Mouse (Mus musculus): Measurements from ENCODE around the gene Oxsr1. TPM values are rescaled to one million over a fixed set of nuclear protein-coding genes. Genes with fewer than 3 reads are reported as not detected.
"Not testable (repeated sequence)": the region's sequence is repeated elsewhere in the genome, so short reads cannot be mapped to it uniquely, and the experiment has no call there.

Oxsr1 gene
- polyA plus RNA-seq, 1 experiment from 2014 or later = 3.8 TPM

DNA sequence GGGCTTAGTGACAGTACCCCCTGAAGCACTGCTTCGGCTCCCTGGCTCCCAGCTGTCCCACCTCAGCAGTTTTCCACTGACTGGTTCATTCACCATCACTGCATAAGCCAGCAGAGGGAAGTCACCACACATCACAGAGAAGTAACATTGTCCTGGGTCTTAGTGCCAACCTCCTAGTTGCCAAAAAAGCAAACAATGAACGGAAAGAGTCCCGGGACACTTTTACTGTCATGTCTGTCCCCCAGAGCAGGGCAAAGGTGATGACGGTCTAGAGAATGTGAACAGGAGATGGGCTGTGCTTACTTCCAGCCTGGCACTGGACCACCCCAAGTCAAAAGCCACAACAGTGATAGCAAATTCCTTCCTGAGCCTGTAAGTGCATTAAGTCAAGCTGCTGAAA lies 83.4 kb downstream of the Oxsr1 start:
- H3K36me3 ChIP-seq (replicated peaks; ENCODE audit: insufficient read depth, low read length) = peaks cover 30% of the 10 kb centered on the region
- no peaks in the 10 kb centered on the region for H3K9me3 ChIP-seq (ENCODE audit: low read length)
- no peaks in the 10 kb centered on the region for H3K4me1 ChIP-seq (ENCODE audit: insufficient read depth)
- no peak for DNase-seq
- no peak for ATAC-seq
- no peaks in the 10 kb centered on the region for H3K27me3 ChIP-seq (ENCODE audit: insufficient read depth, low read length)
- TF ChIP-seq EP300 (IDR thresholded peaks at IDR 0.05; ENCODE audit: low read depth) (no peak), CTCF (IDR thresholded peaks at IDR 0.05; ENCODE audit: low read depth) (no peak)
- H3K9ac ChIP-seq (replicated peaks) = no peak overlapping the region
- H3K4me3 ChIP-seq (ENCODE audit: low read depth, low read length) = no peak overlapping the region
- WGBS (ENCODE audit: insufficient replicate concordance) = 90% methylated on average over 4 of the region's 4 CpGs
- no peak overlapping the region for H3K4me2 ChIP-seq (ENCODE audit: low read depth, low read length)
- no peak overlapping the region for H3K27ac ChIP-seq (ENCODE audit: low read depth)

DNA sequence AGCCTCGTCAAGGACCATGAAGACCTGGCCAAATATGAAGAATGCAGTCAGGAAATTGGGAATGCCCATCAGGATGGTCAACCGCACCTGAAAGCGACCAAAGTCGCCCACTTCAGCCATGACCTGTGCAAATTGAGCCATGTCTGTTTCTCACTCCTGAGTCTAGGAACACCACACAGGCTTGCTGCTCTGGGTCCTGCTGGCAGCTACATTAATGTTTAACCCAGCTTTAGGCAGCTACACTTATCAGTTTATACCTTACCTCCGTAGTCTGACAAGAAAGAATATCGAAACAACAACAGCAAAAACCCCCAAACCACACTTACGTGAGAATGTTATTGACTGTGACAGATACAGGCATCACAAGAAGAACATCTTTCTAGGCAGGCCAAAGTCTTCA lies 90.7 kb downstream of the Oxsr1 start:
- peaks cover 8% of the 10 kb centered on the region; the same call in 1 of the 2 replicates for H3K4me1 ChIP-seq (ENCODE audit: insufficient read depth)
- no peaks in the 10 kb centered on the region for H3K9me3 ChIP-seq (ENCODE audit: low read length)
- 68% methylated on average over 7 of the region's 7 CpGs for WGBS (ENCODE audit: insufficient replicate concordance)
- TF ChIP-seq EP300 (IDR thresholded peaks at IDR 0.05; ENCODE audit: low read depth) = peak; percentile 16; the same call in 1 of the 2 replicates
- TF ChIP-seq CTCF (IDR thresholded peaks at IDR 0.05; ENCODE audit: low read depth) = no peak
- no peak overlapping the region for H3K9ac ChIP-seq (replicated peaks)
- H3K27me3 ChIP-seq (ENCODE audit: insufficient read depth, low read length) = no peaks in the 10 kb centered on the region
- no peak overlapping the region for H3K27ac ChIP-seq (ENCODE audit: low read depth)
- H3K36me3 ChIP-seq (replicated peaks; ENCODE audit: insufficient read depth, low read length) = no peaks in the 10 kb centered on the region
- DNase-seq = no peak
- peak overlapping the region; percentile 13; the same call in 1 of the 2 replicates for H3K4me3 ChIP-seq (ENCODE audit: low read depth, low read length)
- peak overlapping the region; percentile 60 for H3K4me2 ChIP-seq (ENCODE audit: low read depth, low read length)
- peak; percentile 44; the same call in 1 of the 2 replicates for ATAC-seq

GRCm38 (mm10) chr9:119230829-119231228 lies 91.4 kb downstream of the Oxsr1 start:
- H3K9ac ChIP-seq (replicated peaks) = no peak overlapping the region
- H3K4me1 ChIP-seq (ENCODE audit: insufficient read depth) = peaks cover 8% of the 10 kb centered on the region; the same call in 1 of the 2 replicates
- TF ChIP-seq CTCF (IDR thresholded peaks at IDR 0.05; ENCODE audit: low read depth) = no peak
- TF ChIP-seq EP300 (IDR thresholded peaks at IDR 0.05; ENCODE audit: low read depth) = no peak
- no peaks in the 10 kb centered on the region for H3K27me3 ChIP-seq (ENCODE audit: insufficient read depth, low read length)
- H3K27ac ChIP-seq (ENCODE audit: low read depth) = no peak overlapping the region
- H3K36me3 ChIP-seq (replicated peaks; ENCODE audit: insufficient read depth, low read length) = no peaks in the 10 kb centered on the region
- no peak overlapping the region for H3K4me3 ChIP-seq (ENCODE audit: low read depth, low read length)
- DNase-seq (no peak), ATAC-seq (no peak)
- H3K9me3 ChIP-seq (ENCODE audit: low read length) = no peaks in the 10 kb centered on the region
- 39% methylated on average over 2 of the region's 2 CpGs for WGBS (ENCODE audit: insufficient replicate concordance)
- H3K4me2 ChIP-seq (ENCODE audit: low read depth, low read length) = no peak overlapping the region

GRCm38 (mm10) chr9:119220249-119220648 lies 102.0 kb downstream of the Oxsr1 start:
- 73% methylated on average over 4 of the region's 4 CpGs for WGBS (ENCODE audit: insufficient replicate concordance)
- TF ChIP-seq CTCF (IDR thresholded peaks at IDR 0.05; ENCODE audit: low read depth) (no peak), EP300 (IDR thresholded peaks at IDR 0.05; ENCODE audit: low read depth) (no peak)
- no peak for ATAC-seq

DNA sequence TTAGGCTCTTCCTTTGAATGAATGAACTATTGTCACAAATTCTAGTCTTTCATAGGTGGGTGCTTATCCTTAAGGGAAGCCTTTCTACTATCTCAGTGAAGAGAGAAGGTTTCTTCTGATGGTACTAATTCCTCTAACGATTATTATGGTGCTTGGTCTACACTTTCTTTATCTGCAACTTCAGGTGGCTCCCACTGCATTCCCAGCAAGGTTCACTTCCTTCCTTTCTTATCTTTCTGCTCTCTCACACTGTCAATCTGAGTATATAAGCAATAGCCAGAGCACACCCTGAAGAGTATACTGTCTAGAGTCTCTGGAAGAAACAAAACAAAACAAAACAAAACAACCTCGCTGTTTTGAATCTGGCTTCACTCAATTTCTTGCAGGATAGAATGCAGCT lies 102.6 kb downstream of the Oxsr1 start:
- no peak overlapping the region for H3K4me2 ChIP-seq (ENCODE audit: low read depth, low read length)
- no peaks in the 10 kb centered on the region for H3K4me1 ChIP-seq (ENCODE audit: insufficient read depth)
- WGBS (ENCODE audit: insufficient replicate concordance) = 61% methylated on average over 2 of the region's 2 CpGs
- H3K9me3 ChIP-seq (ENCODE audit: low read length) = peaks cover 3% of the 10 kb centered on the region; the same call in 1 of the 2 replicates
- no peak overlapping the region for H3K27ac ChIP-seq (ENCODE audit: low read depth)
- DNase-seq (no peak), ATAC-seq (no peak)
- H3K36me3 ChIP-seq (replicated peaks; ENCODE audit: insufficient read depth, low read length) = no peaks in the 10 kb centered on the region
- no peak overlapping the region for H3K9ac ChIP-seq (replicated peaks)
- H3K4me3 ChIP-seq (ENCODE audit: low read depth, low read length) = no peak overlapping the region
- no peak for TF ChIP-seq CTCF (IDR thresholded peaks at IDR 0.05; ENCODE audit: low read depth)
- no peak for TF ChIP-seq EP300 (IDR thresholded peaks at IDR 0.05; ENCODE audit: low read depth)
- H3K27me3 ChIP-seq (ENCODE audit: insufficient read depth, low read length) = no peaks in the 10 kb centered on the region

More at GRCm38 (mm10) chr9:119220249-119220648, 102.0 kb downstream of the Oxsr1 start:
- H3K27me3 ChIP-seq (ENCODE audit: insufficient read depth, low read length) = no peaks in the 10 kb centered on the region
- H3K36me3 ChIP-seq (replicated peaks; ENCODE audit: insufficient read depth, low read length) = no peaks in the 10 kb centered on the region
- H3K4me1 ChIP-seq (ENCODE audit: insufficient read depth) = no peaks in the 10 kb centered on the region
- no peaks in the 10 kb centered on the region for H3K9me3 ChIP-seq (ENCODE audit: low read length)
- H3K9ac ChIP-seq (replicated peaks) = no peak overlapping the region
- H3K4me2 ChIP-seq (ENCODE audit: low read depth, low read length) = no peak overlapping the region
- H3K4me3 ChIP-seq (ENCODE audit: low read depth, low read length) = no peak overlapping the region
- no peak overlapping the region for H3K27ac ChIP-seq (ENCODE audit: low read depth)
- no peak for DNase-seq

- not testable (repeated sequence) for H3K9me3 ChIP-seq (ENCODE audit: low read length); H3K27ac ChIP-seq (ENCODE audit: low read depth); ATAC-seq; H3K4me3 ChIP-seq (ENCODE audit: low read depth, low read length); H3K27me3 ChIP-seq (ENCODE audit: insufficient read depth, low read length); H3K36me3 ChIP-seq (replicated peaks; ENCODE audit: insufficient read depth, low read length); DNase-seq; H3K9ac ChIP-seq (replicated peaks); H3K4me2 ChIP-seq (ENCODE audit: low read depth, low read length); H3K4me1 ChIP-seq (ENCODE audit: insufficient read depth)
- WGBS (ENCODE audit: insufficient replicate concordance) = 70% methylated on average over 2 of the region's 2 CpGs
Observed at GRCm38 (mm10) chr9:119215341-119215740, 106.9 kb downstream of the Oxsr1 start.

GRCm38 (mm10) chr9:119214601-119215000 lies 107.6 kb downstream of the Oxsr1 start:
- DNase-seq (no peak), ATAC-seq (no peak)
- Histone ChIP-seq H3K36me3 (replicated peaks; ENCODE audit: insufficient read depth, low read length) (no peaks in the 10 kb centered on the region), H3K9ac (replicated peaks) (no peak overlapping the region), H3K4me3 (ENCODE audit: low read depth, low read length) (no peak overlapping the region), H3K27ac (ENCODE audit: low read depth) (no peak overlapping the region), H3K4me2 (ENCODE audit: low read depth, low read length) (no peak overlapping the region), H3K27me3 (ENCODE audit: insufficient read depth, low read length) (no peaks in the 10 kb centered on the region), H3K4me1 (ENCODE audit: insufficient read depth) (no peaks in the 10 kb centered on the region), H3K9me3 (ENCODE audit: low read length) (peaks cover 3% of the 10 kb centered on the region; the same call in 1 of the 2 replicates)
- TF ChIP-seq CTCF (IDR thresholded peaks at IDR 0.05; ENCODE audit: low read depth) (no peak), EP300 (IDR thresholded peaks at IDR 0.05; ENCODE audit: low read depth) (no peak)
- 78% methylated on average over 6 of the region's 6 CpGs for WGBS (ENCODE audit: insufficient replicate concordance)

Data from liver, postnatal 0 days (tissue).